Mouse (Mus musculus) layer of hippocampus, adult 11-12 months (tissue): ENCODE measurements around the gene Mtus2.
"Not testable (repeated sequence)": the region's sequence is repeated elsewhere in the genome, so short reads cannot be mapped to it uniquely, and the experiment has no call there.

Experiments
- DNase-seq: peaks from one replicate; pipeline ENCODE4 v3.0.0; 2022; ENCODE audit warnings: low spot score

The Mtus2 gene

GRCm38 (mm10) chr5:148280321-148280720, 323.2 kb downstream of the Mtus2 start:
- DNase-seq = no peak

GRCm38 (mm10) chr5:148282093-148282492, 325.0 kb downstream of the Mtus2 start:
- no peak for DNase-seq

GRCm38 (mm10) chr5:148282631-148283030, 325.5 kb downstream of the Mtus2 start:
- DNase-seq = no peak

DNA sequence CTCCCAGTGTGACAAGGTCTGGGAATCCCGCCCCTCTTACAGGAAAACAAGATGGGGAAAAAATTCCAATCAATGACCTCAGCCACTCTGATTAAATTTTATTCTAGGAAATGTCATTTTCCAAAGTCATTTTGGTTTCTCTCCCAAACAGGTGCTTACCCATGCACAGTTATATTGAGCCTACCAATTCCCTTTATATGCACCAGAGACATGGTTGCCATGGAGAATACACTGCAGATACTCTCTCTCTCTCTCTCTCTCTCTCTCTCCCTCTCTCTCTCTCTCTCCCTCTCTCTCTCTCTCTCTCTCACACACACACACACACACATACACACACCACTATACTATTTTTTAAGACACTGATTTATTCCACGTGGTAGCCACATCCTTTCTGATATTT, 326.1 kb downstream of the Mtus2 start:
- no peak for DNase-seq

- no peak for DNase-seq
Measured at GRCm38 (mm10) chr5:148283584-148283983, 326.5 kb downstream of the Mtus2 start.

- no peak for DNase-seq
Measured at GRCm38 (mm10) chr5:148287529-148287928, 330.4 kb downstream of the Mtus2 start.

- no peak for DNase-seq
Measured at GRCm38 (mm10) chr5:148288804-148289203, 331.7 kb downstream of the Mtus2 start.

GRCm38 (mm10) chr5:148289951-148290350, 332.8 kb downstream of the Mtus2 start:
- DNase-seq = no peak

DNA sequence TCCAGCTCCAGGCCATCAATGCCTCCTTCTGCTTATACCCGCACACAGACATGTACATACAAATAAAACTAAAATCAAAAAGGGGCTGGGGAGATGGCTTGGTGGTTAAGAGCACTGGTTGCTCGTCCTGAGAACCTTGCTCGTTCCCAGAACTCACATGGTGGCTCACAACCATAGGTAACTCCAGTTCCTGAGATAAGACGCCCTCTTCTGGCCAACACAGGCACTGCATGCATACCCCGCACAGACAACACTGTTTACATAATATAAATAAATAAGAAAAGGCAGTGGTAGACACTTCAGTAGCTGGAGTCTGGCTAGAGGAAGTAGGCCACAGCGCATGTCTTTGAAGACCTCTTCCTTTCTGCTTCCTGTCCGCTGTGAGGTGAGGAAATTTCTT, 335.7 kb downstream of the Mtus2 start:
- no peak for DNase-seq

GRCm38 (mm10) chr5:148293346-148293745, 336.2 kb downstream of the Mtus2 start:
- DNase-seq = no peak

- DNase-seq = no peak
Measured at GRCm38 (mm10) chr5:148302968-148303367, 345.8 kb downstream of the Mtus2 start.

DNA sequence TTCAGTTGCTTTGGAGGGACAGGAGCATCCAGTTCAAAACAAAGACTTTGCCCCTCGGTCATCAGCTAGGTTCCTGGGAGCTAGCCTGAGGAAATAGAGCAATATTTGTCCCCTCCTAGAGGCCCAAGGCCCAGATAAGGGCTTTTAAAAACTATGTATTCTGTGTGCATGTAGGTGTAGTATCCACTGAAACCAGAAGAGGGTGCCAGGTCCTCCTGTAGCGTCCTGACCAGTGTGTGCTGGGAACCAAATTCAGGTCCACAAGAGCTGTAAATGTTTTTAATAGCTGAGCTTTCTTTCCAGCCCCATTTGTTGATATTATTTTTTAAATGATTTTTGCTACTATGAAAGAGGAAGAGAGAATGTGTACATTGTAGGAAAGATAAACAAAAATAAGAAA, 347.0 kb downstream of the Mtus2 start:
- no peak for DNase-seq

DNA sequence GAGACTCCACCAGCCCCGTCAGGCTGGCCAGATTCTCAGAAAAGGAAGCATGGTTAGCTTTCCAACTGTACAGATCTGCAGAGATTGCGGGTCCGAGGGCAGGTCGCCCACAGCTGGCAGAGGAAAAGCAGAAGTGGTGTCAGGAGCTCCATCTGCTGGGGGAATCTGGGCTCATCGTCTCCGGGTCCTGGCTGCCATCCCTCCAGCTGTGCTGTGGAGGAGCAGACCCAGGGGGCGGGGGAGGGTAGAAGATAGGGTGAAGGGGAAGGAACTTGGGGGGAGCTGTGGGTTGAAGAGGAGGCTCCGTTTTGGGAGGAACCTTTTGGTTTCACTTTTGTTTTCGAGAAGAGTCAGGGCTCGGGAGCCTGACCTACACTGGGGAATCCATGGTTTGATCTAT, 353.7 kb downstream of the Mtus2 start:
- DNase-seq = no peak

DNA sequence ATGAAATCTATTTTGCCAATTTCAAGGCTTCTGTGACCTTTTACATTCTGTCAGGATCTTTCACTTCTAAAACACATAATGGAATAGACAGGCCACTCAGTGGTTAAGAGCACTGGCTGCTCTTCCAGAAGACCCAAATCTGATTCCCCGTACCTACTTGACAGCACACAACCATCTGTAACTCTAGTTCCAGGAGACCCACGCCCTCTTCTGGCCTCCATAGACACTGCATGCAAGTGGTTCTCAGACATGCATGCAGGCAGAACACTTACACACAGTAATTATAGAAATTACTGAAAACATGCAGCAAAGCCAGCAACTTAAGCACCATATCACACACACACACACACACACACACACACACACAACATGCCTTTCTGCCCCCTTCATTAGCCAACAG, 355.3 kb downstream of the Mtus2 start:
- DNase-seq = no peak

DNA sequence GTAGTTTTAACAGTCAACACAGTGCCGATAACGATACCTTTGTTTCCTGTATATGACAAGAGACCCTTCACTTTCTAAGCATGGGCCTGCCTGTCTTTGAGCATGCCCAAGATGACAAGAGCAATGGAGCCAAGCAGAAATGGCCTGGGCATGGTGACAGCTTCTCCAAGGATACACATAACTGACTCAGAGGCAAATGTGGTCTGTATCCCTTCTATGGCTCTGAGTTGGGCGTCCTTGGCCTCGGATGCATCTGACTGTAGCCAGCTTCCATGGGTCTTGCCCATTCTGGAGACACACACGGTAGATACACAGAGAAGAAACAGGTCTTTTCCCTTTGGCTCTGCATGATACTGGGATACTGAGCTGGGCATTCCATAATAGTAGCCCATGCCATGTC, 357.8 kb downstream of the Mtus2 start:
- no peak for DNase-seq

DNA sequence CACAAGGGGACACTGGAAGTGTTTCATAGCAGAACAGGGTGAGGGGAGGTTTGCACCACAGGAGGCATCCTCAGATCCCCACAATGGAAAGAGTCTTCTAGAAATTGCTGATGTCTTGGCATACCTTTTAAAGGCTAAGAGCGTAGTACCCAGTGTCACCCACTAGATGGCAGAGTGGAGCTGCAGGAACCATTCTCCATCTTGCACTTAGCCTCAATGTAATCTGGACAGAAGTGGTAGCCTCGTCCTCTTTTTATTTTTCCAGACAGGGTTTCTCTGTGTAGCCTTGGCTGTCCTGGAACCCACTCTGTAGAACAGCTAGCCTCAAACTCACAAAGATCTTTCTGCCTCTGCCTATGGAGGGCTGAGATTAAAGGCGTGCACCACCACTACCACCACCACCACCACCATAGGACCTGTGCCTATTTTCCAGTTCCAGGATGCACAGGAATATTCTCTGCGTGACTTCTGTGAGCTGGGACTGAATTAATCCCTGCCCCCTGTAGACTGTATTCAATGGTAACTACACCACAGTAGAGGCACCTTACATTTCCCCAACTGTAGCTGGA, 368.3 kb downstream of the Mtus2 start:
- DNase-seq = no peak

GRCm38 (mm10) chr5:148326295-148326694, 369.2 kb downstream of the Mtus2 start:
- not testable (repeated sequence) for DNase-seq

GRCm38 (mm10) chr5:148328982-148329381, 371.9 kb downstream of the Mtus2 start:
- no peak for DNase-seq

GRCm38 (mm10) chr5:148331229-148331776, 374.2 kb downstream of the Mtus2 start:
- DNase-seq = no peak

GRCm38 (mm10) chr5:148331926-148332621, 375.0 kb downstream of the Mtus2 start:
- no peak for DNase-seq

DNA sequence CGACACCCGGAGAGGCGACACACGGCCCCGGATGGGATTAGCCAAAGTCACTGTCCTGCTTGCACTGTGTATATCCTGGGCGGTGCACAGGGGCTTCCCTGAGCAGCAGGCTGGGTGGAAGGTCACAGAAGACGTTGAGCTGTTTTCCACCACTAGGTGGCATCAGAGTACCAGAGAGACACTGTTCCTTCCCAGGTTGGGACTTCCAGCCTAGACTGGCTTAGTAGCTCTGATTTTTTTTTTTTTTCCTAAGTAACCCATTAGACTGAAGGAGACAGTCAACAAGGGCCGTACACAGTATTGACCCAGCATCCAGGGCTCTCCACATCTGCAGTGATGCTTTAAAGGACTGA, 375.5 kb downstream of the Mtus2 start:
- DNase-seq = peak; percentile 79

DNA sequence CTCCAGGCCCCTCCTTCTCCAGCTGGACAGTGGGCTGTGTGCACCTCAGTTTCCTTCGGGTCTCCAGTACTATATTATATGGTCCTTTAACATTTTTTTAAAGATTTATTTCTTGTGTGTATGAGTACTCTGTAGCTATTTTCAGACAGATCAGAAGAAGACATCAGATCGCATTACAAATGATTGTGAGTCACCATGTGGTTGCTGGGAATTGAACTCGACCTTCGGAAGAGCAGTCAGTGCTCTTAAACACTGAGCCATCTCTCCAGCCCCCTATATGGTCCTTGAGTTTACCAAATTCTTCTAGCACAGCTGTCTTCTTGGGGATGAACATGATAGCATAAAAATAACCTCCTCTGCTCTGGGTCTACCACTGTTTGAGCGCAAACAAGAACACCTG, 382.0 kb downstream of the Mtus2 start:
- DNase-seq = no peak

GRCm38 (mm10) chr5:148342061-148342741, 385.1 kb downstream of the Mtus2 start:
- peak; percentile 27 for DNase-seq
